Mouse (Mus musculus): ENCODE measurements around the gene Calcrl.

- no peak for TF ChIP-seq MYOD1 (IDR thresholded peaks at IDR 0.05; ENCODE audit: control insufficient read depth in 1 of 3, insufficient read length in 2 of 3, low read depth in 2 of 3)
- TF ChIP-seq REST (IDR thresholded peaks at IDR 0.05; ENCODE audit: insufficient read depth, insufficient read length): no peak
- TF ChIP-seq POLR2A (IDR thresholded peaks at IDR 0.05; ENCODE audit: insufficient read length, low read depth): no peak
- TF ChIP-seq CEBPB (IDR thresholded peaks at IDR 0.05; ENCODE audit: insufficient read depth, poor library complexity, severe bottlenecking): no peak
- no peak for TF ChIP-seq TCF12 (IDR thresholded peaks at IDR 0.05; ENCODE audit: insufficient read depth, poor library complexity, severe bottlenecking)
- no peak for TF ChIP-seq USF1 (IDR thresholded peaks at IDR 0.05; ENCODE audit: low read depth)
- TF ChIP-seq TCF3 (IDR thresholded peaks at IDR 0.05; ENCODE audit: insufficient read length, low read depth): no peak
- TF ChIP-seq E2F4 (IDR thresholded peaks at IDR 0.05; ENCODE audit: insufficient read depth): no peak
- no peak for TF ChIP-seq MAX (IDR thresholded peaks at IDR 0.05; ENCODE audit: low read depth)
- no peak for TF ChIP-seq POLR2AphosphoS2 (IDR thresholded peaks at IDR 0.05; ENCODE audit: insufficient read length, low read depth)
- no peak for TF ChIP-seq MYOG (IDR thresholded peaks at IDR 0.05; ENCODE audit: control insufficient read depth in 1 of 3, insufficient read depth in 1 of 3, insufficient read length in 2 of 3, low read depth in 2 of 3)
Observed at GRCm38 (mm10) chr2:84464956-84465355, 39.7 kb upstream of the Calcrl start.

Measured in myocyte (in vitro differentiated cells).